Mouse (Mus musculus) cortical plate, adult 2 months (tissue): ENCODE results near the gene Cad. TPM values are rescaled to one million over a fixed set of nuclear protein-coding genes. Genes with fewer than 3 reads are reported as not detected.

ENCODE experiments used
- H3K27ac ChIP-seq: fragments of 200-500 bp; 2 replicates; pipeline ENCODE4 v1.5.1; 2012; ENCODE audit warnings: low read length, control low read depth, inconsistent platforms; ENCODE audit not compliant: insufficient read depth
- H3K4me1 ChIP-seq: fragments of 200-500 bp; 2 replicates; pipeline ENCODE4 v1.6.1; 2011; ENCODE audit warnings: low read length; ENCODE audit not compliant: control insufficient read depth, insufficient read depth
- H3K4me3 ChIP-seq: fragments of 200-500 bp; 2 replicates; pipeline ENCODE4 v1.5.1; 2011; ENCODE audit warnings: mild to moderate bottlenecking, low read length, control low read depth; ENCODE audit not compliant: insufficient read depth
- CTCF ChIP-seq: fragments of 200-500 bp; IDR thresholded peaks from 2 replicates; pipeline ENCODE4 v1.5.1; 2011; ENCODE audit warnings: mild to moderate bottlenecking, control low read depth, low read length; ENCODE audit not compliant: insufficient read depth; ENCODE audit errors: extremely low read depth
- POLR2A ChIP-seq: fragments of 200-500 bp; IDR thresholded peaks from 2 replicates; pipeline ENCODE4 v1.6.1; 2011; ENCODE audit warnings: mild to moderate bottlenecking, low read length, control low read depth; ENCODE audit not compliant: insufficient read depth; ENCODE audit errors: extremely low read depth
- polyA plus RNA-seq: library from polyadenylated mRNA; depleted of rRNA; stranded (reverse); fragments of >200 nt; gene quantifications from 2 replicates; pipeline ENCODE4 v1.2.3, GENCODE M21; 2012

Gene Cad
- polyA plus RNA-seq, 1 experiment = 14.1 TPM

DNA sequence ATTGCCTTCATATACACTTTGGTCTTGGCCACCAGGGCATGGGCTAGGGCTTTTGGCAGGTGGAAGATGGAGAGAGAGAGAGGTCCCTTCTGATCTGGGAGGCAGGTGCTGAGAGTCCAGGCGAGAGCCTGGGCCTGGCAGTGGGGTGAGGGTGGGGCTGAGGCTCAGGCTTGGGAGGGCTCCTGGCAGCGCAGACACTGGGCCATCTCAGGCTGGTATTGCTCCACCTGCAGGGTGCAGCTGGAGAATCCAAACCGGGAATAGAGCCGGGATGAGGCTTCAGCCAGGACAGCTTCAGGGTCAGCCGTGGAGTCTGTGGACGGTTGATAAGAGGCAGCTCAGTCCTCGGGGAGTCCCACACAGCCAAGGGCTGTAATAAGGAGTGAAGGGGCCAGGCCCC lies 32.0 kb downstream of the Cad start:
- no peak for TF ChIP-seq CTCF
- TF ChIP-seq POLR2A = no peak
- Histone ChIP-seq H3K27ac (no peak overlapping the region), H3K4me3 (no peak overlapping the region), H3K4me1 (no peaks in the 10 kb centered on the region; the same call in none of the 2 replicates)

- TF ChIP-seq POLR2A = no peak
- TF ChIP-seq CTCF = no peak
- Histone ChIP-seq H3K27ac (no peak overlapping the region), H3K4me1 (no peaks in the 10 kb centered on the region; the same call in none of the 2 replicates), H3K4me3 (no peak overlapping the region)
Measured at GRCm38 (mm10) chr5:31087131-31087530, 32.6 kb downstream of the Cad start.

- H3K4me3 ChIP-seq = peak overlapping the region; percentile 52
- no peaks in the 10 kb centered on the region for H3K4me1 ChIP-seq
- peak overlapping the region; percentile 87 for H3K27ac ChIP-seq
- no peak for TF ChIP-seq CTCF
- TF ChIP-seq POLR2A = no peak
Measured at GRCm38 (mm10) chr5:31092231-31092975, 37.8 kb downstream of the Cad start.

DNA sequence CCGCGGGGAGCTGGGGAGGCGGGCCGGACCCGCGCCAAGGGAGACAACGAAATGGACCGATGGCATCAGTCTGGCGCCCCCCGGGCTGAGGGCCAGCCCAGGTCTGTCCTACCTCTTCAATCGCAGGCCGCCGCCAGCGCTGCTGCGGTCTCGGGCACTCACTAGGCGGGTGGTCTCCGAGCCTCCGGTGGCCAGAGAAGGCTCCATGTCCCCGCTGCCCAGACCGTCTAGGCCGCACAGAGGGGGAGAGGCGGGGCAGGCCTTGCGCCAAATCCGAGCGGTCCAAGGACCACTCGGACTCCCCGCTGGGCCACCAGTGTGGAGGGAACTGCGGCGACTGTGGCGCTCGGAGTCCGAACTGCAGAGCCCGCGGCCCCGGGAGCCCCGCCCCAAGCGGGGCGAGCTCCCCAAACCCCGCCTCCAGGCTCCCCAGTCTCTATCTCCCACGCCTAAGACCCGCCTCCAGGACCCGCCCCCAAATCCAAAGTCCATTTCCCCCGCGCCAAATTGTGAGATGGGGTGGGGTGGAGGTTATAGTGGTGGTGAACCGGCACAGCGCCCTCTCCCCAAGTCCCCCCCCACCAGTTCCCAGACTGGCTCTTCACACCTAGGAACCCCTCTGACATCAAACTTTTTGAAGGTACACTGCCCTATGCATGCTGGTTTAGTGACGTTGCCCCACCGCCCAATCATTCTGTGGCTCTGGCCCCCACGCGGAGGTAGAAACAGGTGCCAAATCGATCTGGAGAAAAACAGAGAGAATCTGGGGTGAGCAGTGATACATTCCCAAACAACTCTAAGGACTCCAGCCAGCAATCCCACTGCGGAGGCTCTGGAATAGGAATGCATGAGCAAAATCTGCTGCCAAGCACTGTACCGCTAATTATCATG lies 38.8 kb downstream of the Cad start:
- Histone ChIP-seq H3K4me3 (peak overlapping the region; percentile 52), H3K27ac (peak overlapping the region; percentile 87), H3K4me1 (no peaks in the 10 kb centered on the region)
- TF ChIP-seq CTCF (no peak), POLR2A (0 out of 2 replicates have a peak, but pooled peaks have one; percentile 39)

- H3K4me1 ChIP-seq = no peaks in the 10 kb centered on the region
- no peak overlapping the region for H3K27ac ChIP-seq
- no peak for TF ChIP-seq CTCF
- no peak for TF ChIP-seq POLR2A
- H3K4me3 ChIP-seq = peak overlapping the region; percentile 52
Measured at GRCm38 (mm10) chr5:31094100-31094798, 39.7 kb downstream of the Cad start.

DNA sequence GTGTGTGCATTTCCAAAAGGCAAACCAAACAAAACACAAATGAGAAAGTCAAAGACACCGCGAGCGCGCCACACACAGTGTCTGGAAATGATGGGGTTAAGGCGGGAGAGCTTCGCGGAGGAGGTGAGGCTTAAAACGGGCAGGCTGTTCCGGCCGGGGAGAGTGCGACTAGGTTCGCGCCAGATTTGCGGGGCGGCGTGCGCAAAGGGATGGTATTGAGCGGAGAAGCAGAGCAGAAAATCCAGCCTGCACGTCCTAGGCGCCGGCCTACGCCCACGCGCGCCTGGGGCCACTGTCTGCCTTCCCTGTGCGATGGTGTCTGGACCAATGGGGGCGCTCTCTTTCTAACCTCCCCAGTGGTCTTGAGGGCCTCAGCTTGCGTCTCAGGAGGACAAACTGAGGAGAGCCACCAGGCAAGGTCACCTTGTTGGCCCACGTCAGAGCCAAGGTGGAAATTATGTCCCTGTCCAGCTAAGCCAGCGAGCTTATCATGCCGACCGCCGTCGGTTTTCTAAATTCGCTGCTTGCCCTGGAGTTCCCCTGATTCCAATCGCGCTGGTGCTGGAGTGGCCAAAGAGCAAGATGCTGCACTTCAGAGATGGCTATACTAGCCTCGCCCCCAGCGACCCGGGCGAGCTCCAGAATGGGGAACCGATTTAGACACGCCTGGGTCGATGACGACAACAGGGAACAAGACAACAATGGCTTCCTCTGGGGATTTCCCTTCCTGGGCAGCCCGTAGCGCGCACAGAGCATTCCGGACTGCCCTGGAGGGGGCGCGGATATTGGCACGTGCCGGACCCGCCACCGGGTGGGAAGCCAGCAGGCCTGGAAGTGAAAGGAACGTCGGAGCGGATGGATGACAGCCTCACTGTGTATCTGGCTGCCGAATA lies 40.5 kb downstream of the Cad start:
- Histone ChIP-seq H3K27ac (no peak overlapping the region), H3K4me3 (peak overlapping the region; percentile 3; the same call in 1 of the 2 replicates), H3K4me1 (no peaks in the 10 kb centered on the region)
- no peak for TF ChIP-seq CTCF
- no peak for TF ChIP-seq POLR2A

- H3K27ac ChIP-seq = no peak overlapping the region
- no peak for TF ChIP-seq POLR2A
- TF ChIP-seq CTCF = no peak
- H3K4me3 ChIP-seq = peak overlapping the region; percentile 3; the same call in 1 of the 2 replicates
- no peaks in the 10 kb centered on the region for H3K4me1 ChIP-seq
Measured at GRCm38 (mm10) chr5:31095711-31096480, 41.3 kb downstream of the Cad start.

DNA sequence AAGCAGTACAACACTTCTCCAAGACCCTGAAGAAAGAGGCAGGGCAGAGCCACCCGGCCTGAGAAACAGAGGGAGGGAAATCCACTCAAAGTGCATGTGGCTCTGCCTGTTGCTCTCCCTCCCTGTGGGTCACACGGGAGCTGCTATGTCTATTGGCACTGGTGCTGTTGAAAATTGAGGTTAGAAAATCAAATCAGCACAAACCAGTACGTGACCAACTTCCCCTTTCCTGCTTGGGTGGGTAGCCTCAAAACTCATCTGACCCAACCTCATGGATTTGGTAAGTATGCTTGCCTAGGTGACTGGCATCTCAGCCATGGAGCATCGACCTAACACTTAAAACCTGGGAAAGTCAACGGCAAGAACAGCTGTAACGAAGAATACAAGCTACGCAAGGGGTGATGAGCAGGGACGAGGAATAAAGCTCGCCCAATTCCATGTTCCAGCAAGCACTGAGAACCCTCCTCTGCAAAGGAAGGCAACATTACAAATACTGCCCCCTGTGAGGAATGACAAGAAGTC lies 51.3 kb downstream of the Cad start, which contains the start of gene Dnajc5g:
Dnajc5g (plus strand) TSS at position 472 of the 522 bp plus-strand sequence.
- H3K4me1 ChIP-seq = no peaks in the 10 kb centered on the region
- H3K27ac ChIP-seq = no peak within 1 kb of the TSS
- no peak within 1 kb of the TSS for H3K4me3 ChIP-seq
- TF ChIP-seq CTCF = no peak
- no peak for TF ChIP-seq POLR2A
